ENCODE assay signal across 9 mouse cellular contexts in the genomic region with DNA sequence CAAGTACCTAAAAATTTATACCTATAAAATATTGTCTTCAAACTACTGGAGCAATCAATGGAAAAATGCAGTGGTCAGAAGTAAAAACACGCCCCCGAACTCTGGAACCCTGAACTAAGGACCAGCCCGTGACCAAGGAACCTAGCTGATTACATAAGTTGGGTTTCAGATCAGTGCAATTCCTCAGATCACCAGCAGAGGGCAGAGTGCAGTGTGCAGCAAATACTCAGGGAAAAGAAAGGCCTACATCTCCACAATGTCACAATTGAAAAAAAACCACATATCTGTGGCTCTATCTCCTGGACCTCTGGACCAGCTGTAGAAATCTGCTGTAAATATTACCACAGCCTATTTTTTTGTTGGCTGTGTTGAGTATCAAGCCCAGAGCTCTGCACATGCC. TPM values are rescaled to one million over a fixed set of nuclear protein-coding genes. Genes with fewer than 3 reads are reported as not detected.
DNase-seq lines count a peak whose midpoint lies in the region; ATAC-seq and TF ChIP-seq lines count a peak whose summit lies in the region.
"Had no signal": no experiment of that assay in that cellular context is flagged by ENCODE, and none has a peak within 500 bp of the region (broad histone marks: within the 10 kb centered on the region; RNA-seq: fewer than 3 reads in every experiment).

No protein-coding gene starts in this region.

- no peak overlapping the region for H3K4me3 ChIP-seq in intestine, embryonic 14.5 days (ENCODE audit: low read depth, low read length)
- no peak overlapping the region for H3K4me3 ChIP-seq in intestine, embryonic 16.5 days (ENCODE audit: low read length)
- no peak overlapping the region for H3K4me3 ChIP-seq in limb, embryonic 10.5 days
- no peak overlapping the region for H3K4me3 ChIP-seq in neural tube, embryonic 15.5 days (replicated peaks)
- H3K4me3 ChIP-seq: myocyte had no signal

- TF ChIP-seq POLR2A in brain, embryonic 14.5 days (IDR thresholded peaks at IDR 0.05; ENCODE audit: borderline replicate concordance, extremely low read depth, insufficient read depth, insufficient read length, poor library complexity, severe bottlenecking), result no peak

- no peaks in the 10 kb centered on the region for H3K27me3 ChIP-seq in intestine, embryonic 14.5 days (replicated peaks; ENCODE audit: control insufficient read depth, insufficient read depth, low read length)
- H3K27me3 ChIP-seq in intestine, embryonic 16.5 days (replicated peaks; ENCODE audit: control insufficient read depth, insufficient read depth, low read length), result no peaks in the 10 kb centered on the region
- H3K27me3 ChIP-seq in limb, embryonic 10.5 days (ENCODE audit: low read depth, poor library complexity, severe bottlenecking), result no peaks in the 10 kb centered on the region
- H3K27me3 ChIP-seq in neural tube, embryonic 15.5 days (replicated peaks), result no peaks in the 10 kb centered on the region

- 42% methylated on average over 3 of the region's 3 CpGs for whole genome bisulfite sequencing in intestine, embryonic 14.5 days
- WGBS in intestine, embryonic 16.5 days, result 28% methylated on average over 3 of the region's 3 CpGs
- WGBS in limb, embryonic 10.5 days, result 57% methylated on average over 3 of the region's 3 CpGs
- 43% methylated on average over 3 of the region's 3 CpGs for WGBS in neural tube, embryonic 15.5 days

- no peak overlapping the region for H3K9ac ChIP-seq in intestine, embryonic 14.5 days (ENCODE audit: low read length)
- no peak overlapping the region for H3K9ac ChIP-seq in intestine, embryonic 16.5 days (ENCODE audit: low read depth, low read length)
- H3K9ac ChIP-seq in neural tube, embryonic 15.5 days (replicated peaks), result no peak overlapping the region

- H3K27ac ChIP-seq in intestine, embryonic 14.5 days (ENCODE audit: low read depth), result no peak overlapping the region
- no peak overlapping the region for H3K27ac ChIP-seq in intestine, embryonic 16.5 days (ENCODE audit: low read length)
- H3K27ac ChIP-seq in limb, embryonic 10.5 days, result no peak overlapping the region
- H3K27ac ChIP-seq in neural tube, embryonic 15.5 days (replicated peaks), result 0 out of 2 replicates have a peak overlapping the region, but pooled peaks have one; percentile 23

- TF ChIP-seq CTCF in brain, embryonic 14.5 days (IDR thresholded peaks at IDR 0.05; ENCODE audit: borderline replicate concordance, extremely low read depth, insufficient read depth, insufficient read length), result peak; percentile 94

- no peaks in the 10 kb centered on the region for H3K4me1 ChIP-seq in intestine, embryonic 14.5 days (replicated peaks; ENCODE audit: control insufficient read depth, insufficient read depth, low read length)
- H3K4me1 ChIP-seq in intestine, embryonic 16.5 days (ENCODE audit: control insufficient read depth, insufficient read depth, low read length), result no peaks in the 10 kb centered on the region
- no peaks in the 10 kb centered on the region for H3K4me1 ChIP-seq in limb, embryonic 10.5 days
- no peaks in the 10 kb centered on the region for H3K4me1 ChIP-seq in neural tube, embryonic 15.5 days

- no peak overlapping the region for H3K4me2 ChIP-seq in intestine, embryonic 14.5 days (ENCODE audit: low read length)
- H3K4me2 ChIP-seq in intestine, embryonic 16.5 days (ENCODE audit: low read depth, low read length), result no peak overlapping the region
- no peak overlapping the region for H3K4me2 ChIP-seq in neural tube, embryonic 15.5 days

- 0 out of 2 replicates have a peak, but pooled peaks cover 2% of the 10 kb centered on the region for H3K9me3 ChIP-seq in intestine, embryonic 14.5 days (ENCODE audit: control insufficient read depth, low read length)
- H3K9me3 ChIP-seq in intestine, embryonic 16.5 days (ENCODE audit: control insufficient read depth, low read length), result no peaks in the 10 kb centered on the region
- H3K9me3 ChIP-seq in limb, embryonic 10.5 days (replicated peaks), result no peaks in the 10 kb centered on the region
- H3K9me3 ChIP-seq in neural tube, embryonic 15.5 days (replicated peaks), result no peaks in the 10 kb centered on the region

- ATAC-seq in intestine, embryonic 14.5 days (replicated peaks; ENCODE audit: low FRiP score, low TSS enrichment, low read depth), result no peak
- ATAC-seq in intestine, embryonic 16.5 days, result no peak
- ATAC-seq in erythroid progenitor cell, adult 5-6 weeks (replicated peaks; ENCODE audit: low FRiP score, poor library complexity, severe bottlenecking), result peak; percentile 68; the same call in 1 of the 2 replicates
- ATAC-seq in inflammation-experienced regulatory T-cells, adult 6 months, result peak; percentile 47
- no peak for ATAC-seq in neural tube, embryonic 15.5 days (ENCODE audit: low FRiP score)

- peaks cover 44% of the 10 kb centered on the region for H3K36me3 ChIP-seq in intestine, embryonic 14.5 days (ENCODE audit: control insufficient read depth, insufficient read depth, low read length)
- peaks cover 5% of the 10 kb centered on the region for H3K36me3 ChIP-seq in intestine, embryonic 16.5 days (ENCODE audit: control insufficient read depth, insufficient read depth, low read length)
- H3K36me3 ChIP-seq in limb, embryonic 10.5 days, result peaks cover 55% of the 10 kb centered on the region
- H3K36me3 ChIP-seq in neural tube, embryonic 15.5 days, result peaks cover 27% of the 10 kb centered on the region

- peak; percentile 86 for DNase-seq in intestine, embryonic 14.5 days (ENCODE audit: low spot score)
- peak; percentile 91 for DNase-seq in brain, embryonic 14.5 days (ENCODE audit: low read depth)
- DNase-seq in limb, embryonic 10.5 days (ENCODE audit: low spot score), result peak; percentile 82
- peak; percentile 57 for DNase-seq in testis, postnatal 14 days (ENCODE audit: low spot score)

RNA-seq across cellular contexts. Expression of a gene that starts 13.1 kb away (rescaled TPM):
- polyA plus RNA-seq in intestine, embryonic 14.5 days (2014; fragmentation: Nextera tagmentation; extraction: Ambion mirVana), result 11.2 and 13.1 TPM in 2 replicates
- polyA plus RNA-seq in intestine, embryonic 16.5 days (2015; fragmentation: Nextera tagmentation; extraction: Ambion mirVana), result 8.6 and 9.1 TPM in 2 replicates
- polyA plus RNA-seq in brain, embryonic 14.5 days (2012; rRNA removed), result 9.2 and 10.0 TPM in 2 replicates
- 8.6 and 11.3 TPM in 2 replicates for total RNA-seq in erythroid progenitor cell, adult 5-6 weeks (2015; ENCODE audit: low replicate concordance)
- total RNA-seq in erythroid progenitor cell, adult 5-6 weeks (2017; ENCODE audit: low replicate concordance), result 4.7 and 16.6 TPM in 2 replicates
- polyA plus RNA-seq in inflammation-experienced regulatory T-cells, adult 6 months (2017; shearing (Covaris generic)), result 10 to 100 TPM in 2 of 3 experiments, 1 to 10 TPM in 1; 7.1 to 19.0 (median 17.0) TPM
- polyA plus RNA-seq in limb, embryonic 10.5 days (2016; fragmentation: Nextera tagmentation; extraction: Ambion mirVana), result 10.6 and 12.1 TPM in 2 replicates
- 6.5 and 8.2 TPM in 2 replicates for polyA plus RNA-seq in neural tube, embryonic 15.5 days (2015; fragmentation: Nextera tagmentation; extraction: Ambion mirVana)

Comparison
In these comparisons a context has a peak if more than half of its experiments do, and no peak if none do; other contexts are left out.
1. ATAC-seq: peak in erythroid progenitor cell, adult 5-6 weeks (single experiment) and inflammation-experienced regulatory T-cells, adult 6 months (single experiment); none in intestine, embryonic 14.5 days (single experiment), intestine, embryonic 16.5 days (single experiment) and neural tube, embryonic 15.5 days (single experiment).
2. Peak in every context shown above with its lines, with median percentiles within 50 percentile points of each other: DNase-seq.